Mouse (Mus musculus): ENCODE measurements around the gene Etfbkmt.

Gene Etfbkmt

DNA sequence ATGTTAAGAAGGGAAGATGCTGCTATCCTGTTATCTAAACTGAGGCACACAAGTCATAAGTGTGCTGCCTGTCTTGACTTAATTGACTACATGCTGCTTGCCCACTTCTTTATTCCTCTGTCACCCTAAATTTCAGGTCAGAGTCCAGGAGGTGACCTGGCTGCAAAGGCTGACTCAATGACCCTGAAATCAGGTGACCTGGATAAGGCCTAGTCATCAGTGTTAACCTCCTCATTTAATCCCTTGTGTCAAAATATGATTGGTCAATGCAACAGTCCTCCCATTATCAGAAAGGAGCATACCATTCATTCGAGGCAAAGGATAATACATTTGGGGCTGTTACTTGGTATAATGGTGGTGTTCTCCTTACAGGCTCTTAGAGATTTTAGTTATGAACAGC is at the start of gene Etfbkmt:
Etfbkmt (plus strand) TSS at position 379 of the 400 bp plus-strand sequence.
- in situ Hi-C loops (cut with MboI, MseI) = loop anchor here (5.0 kb wide), 1 partner anchor 238 kb away; no protein-coding TSS in a partner anchor

- in situ Hi-C loops (cut with MboI, MseI) = no loop called here
These were observed 47.2 kb upstream of the Etfbkmt start for GRCm38 (mm10) chr6:149092406-149092805.

DNA sequence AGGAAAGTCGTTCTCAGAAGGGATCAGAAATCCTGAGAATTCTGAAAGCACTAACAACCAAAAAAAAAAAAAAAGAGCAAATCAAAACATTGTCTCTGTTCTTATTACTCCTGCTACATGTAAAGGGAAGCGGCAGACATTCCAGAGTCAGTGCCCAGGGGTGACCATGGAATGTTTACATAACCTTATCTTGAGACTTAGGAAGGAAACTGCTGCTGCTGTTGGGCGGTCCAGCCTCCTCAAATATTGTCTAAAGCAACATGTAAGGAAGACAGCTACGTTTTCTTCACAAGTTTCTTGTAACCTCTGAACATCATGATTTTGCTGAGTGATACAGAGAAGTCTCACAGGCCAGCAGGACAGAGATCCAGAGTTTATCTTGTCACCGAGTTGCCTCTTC is 46.2 kb upstream of the Etfbkmt start:
- in situ Hi-C loops (cut with MboI, MseI) = no loop called here

GRCm38 (mm10) chr6:149094555-149094954 is 45.1 kb upstream of the Etfbkmt start:
- in situ Hi-C loops (cut with MboI, MseI) = no loop called here

- in situ Hi-C loops (cut with MboI, MseI) = no loop called here
These were observed 44.3 kb upstream of the Etfbkmt start for GRCm38 (mm10) chr6:149095389-149095788.

DNA sequence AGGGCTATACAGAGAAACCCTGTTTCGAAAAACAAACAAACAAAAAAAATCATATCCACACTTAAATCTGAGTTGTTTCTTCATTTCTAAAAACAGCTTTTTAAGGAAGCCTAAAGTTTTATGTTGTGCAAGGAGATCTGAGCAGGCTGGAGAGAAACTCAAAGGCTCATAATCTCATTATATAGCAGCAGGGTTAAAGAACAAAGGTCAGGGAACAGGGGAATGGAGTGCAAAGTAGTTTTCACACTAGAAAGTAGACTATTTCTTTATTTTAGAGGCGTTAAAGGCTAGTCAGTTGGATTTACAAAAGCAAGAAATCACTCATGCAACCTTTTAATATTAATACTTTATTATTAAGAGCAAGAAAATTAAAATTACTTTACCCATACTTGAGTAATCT is 43.4 kb upstream of the Etfbkmt start:
- in situ Hi-C loops (cut with MboI, MseI) = no loop called here

DNA sequence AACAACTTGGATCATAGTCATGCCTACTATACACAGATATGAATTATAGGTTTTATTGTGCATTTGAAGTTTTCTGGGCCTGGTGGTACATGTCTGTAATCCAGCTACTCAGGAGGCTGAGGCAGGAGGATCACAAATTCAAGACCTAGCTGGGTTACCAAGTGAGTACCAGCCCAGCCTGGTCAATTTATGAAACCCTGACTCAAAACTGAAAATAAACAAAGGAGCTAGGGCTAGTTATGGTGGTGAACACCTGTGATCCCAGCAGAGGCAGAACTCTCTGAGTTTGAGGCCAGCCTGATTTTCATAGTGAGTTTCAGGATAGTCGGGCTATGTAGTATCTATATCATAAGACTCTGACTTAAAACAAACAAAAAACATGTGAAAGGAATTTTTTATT is 42.4 kb upstream of the Etfbkmt start:
- in situ Hi-C loops (cut with MboI, MseI) = no loop called here

DNA sequence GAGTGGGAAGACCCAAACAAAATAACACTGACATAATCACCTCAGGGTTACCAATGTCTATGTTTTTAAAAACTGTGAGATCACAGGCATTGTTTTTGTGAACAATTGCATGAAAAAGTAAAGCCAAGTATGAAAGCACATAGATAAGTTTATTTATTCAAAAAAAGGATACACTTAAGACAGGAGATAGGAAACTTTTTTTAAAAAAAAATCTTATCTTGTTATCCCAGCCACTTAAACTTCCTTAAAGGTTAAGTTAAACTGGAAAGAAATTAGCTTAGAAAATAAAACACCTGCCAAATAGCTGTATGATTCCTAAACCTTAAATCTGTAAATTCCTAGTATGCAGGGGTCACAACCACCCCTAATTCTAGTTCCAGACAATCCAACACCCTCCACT is 40.7 kb upstream of the Etfbkmt start:
- in situ Hi-C loops (cut with MboI, MseI) = no loop called here

GRCm38 (mm10) chr6:149100174-149101075 is 39.2 kb upstream of the Etfbkmt start:
- in situ Hi-C loops (cut with MboI, MseI) = no loop called here

DNA sequence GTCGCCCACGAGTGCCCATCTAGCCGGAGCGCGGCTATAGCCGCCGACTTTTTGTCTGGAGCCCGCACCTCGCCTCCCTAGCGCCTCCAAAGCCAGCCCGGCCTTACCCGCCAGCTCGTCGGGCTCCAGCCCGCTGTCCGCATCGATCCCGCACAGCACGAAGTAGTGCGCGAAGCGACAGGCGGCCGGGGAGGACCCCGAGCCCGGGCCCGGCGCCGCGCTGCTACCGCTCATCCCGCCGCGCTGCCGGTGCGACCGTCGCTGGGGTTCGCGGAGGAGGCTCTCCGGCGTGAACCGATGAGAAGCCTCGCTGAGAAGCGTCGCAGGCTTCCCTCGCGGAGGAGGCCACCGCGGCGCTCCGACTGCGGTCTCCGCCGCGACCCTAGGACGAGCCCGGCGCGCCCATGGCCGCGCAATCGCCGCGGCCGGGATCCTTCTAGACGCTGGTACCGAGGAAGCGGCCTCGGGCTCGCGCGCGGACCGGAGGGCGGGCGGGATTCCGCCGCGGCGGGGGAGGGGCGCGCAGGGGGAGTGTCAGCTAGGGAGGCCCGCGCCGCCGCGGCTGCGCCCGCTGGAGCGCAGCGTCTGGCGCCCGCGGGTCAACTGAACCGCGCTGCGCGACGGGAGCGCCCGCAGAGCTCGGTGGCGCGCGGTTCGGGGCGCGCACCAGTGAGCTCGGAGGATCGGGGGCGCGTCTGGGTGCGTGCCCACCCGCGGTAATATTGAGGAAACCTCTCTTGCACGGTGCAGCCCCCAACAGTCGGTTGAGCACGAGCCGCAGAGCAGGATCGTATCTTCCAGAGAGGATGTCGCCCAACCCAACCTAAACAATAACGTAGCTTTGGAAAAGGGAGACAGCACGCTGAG is 38.3 kb upstream of the Etfbkmt start, which contains the start of gene Dennd5b:
Dennd5b (minus strand) TSS at position 605 of the 867 bp plus-strand sequence.
- in situ Hi-C loops (cut with MboI, MseI) = no loop called here

DNA sequence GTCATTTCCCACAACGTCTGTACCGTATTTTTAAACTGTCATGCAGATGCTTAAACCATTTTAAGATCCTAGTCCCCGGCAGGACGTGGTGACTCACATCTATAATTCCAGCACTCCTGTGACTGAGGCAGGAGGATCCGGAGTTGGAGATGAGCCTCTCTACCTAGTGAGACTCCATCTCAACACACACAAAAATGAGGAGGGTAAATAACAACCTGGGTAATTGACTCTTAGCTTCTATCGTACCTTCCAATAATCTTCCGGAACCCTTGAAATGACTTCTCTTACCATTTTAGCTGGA is 37.8 kb upstream of the Etfbkmt start:
- in situ Hi-C loops (cut with MboI, MseI) = no loop called here

DNA sequence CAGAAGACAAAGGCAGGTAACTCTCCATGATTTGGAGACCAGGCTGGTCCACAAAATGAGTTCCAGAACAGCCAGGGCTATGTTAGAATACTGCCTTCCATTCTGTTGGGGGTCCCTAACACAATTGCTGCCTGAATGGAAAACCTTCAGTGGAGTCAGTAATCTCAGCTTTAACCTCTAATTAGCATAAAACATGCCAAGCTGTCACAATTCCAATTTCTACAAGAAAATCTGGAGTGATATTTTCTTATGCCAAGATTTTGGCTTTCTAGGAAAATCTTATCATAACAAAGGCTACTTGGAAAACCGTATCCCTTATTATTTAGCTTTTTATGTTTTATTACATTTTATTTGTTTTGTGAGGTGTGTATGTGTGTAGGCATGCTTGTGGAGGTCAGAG is 36.2 kb upstream of the Etfbkmt start:
- in situ Hi-C loops (cut with MboI, MseI) = no loop called here

DNA sequence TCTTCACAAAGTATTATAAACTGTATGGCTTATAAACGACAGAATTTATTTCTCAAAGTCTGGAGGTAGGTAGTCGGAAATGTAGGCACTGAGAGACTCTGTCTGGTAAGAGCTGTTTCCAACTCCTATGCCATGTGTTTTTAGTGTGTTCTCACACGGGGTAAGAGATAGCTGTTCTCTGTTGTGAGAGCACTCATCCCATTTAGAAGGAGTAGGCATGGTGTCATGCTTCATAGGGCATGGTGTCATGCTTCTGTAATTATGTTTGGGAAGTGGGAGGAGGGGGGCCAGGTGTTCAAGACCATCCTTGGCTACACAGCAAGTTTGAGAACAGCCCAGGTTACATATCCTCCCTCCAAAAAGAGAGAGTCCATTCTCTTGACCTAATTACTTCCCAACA is 32.0 kb upstream of the Etfbkmt start:
- in situ Hi-C loops (cut with MboI, MseI) = loop anchor here (5.0 kb wide), 1 partner anchor 85 kb away; no protein-coding TSS in a partner anchor

GRCm38 (mm10) chr6:149108909-149109308 is 30.7 kb upstream of the Etfbkmt start:
- in situ Hi-C loops (cut with MboI, MseI) = loop anchor here (5.0 kb wide), 1 partner anchor 87 kb away; no protein-coding TSS in a partner anchor

DNA sequence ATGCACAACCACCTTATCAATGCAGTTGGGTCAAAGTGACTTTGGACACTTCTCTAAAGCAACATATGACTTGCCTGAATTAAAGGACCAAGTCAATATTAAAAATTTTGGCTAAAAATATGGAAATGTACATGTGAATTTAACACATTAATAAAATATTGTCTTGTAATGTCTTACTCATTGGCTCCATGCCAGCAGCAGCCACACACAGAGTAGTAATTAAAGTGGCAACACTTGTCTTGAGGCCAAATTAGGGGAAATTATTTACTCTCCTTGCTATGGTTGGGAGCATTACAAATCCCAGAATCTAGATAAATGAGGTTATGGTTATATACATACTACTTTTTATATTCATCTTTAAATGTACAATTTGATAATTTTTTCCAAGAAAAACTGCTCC is 22.7 kb upstream of the Etfbkmt start:
- in situ Hi-C loops (cut with MboI, MseI) = no loop called here

DNA sequence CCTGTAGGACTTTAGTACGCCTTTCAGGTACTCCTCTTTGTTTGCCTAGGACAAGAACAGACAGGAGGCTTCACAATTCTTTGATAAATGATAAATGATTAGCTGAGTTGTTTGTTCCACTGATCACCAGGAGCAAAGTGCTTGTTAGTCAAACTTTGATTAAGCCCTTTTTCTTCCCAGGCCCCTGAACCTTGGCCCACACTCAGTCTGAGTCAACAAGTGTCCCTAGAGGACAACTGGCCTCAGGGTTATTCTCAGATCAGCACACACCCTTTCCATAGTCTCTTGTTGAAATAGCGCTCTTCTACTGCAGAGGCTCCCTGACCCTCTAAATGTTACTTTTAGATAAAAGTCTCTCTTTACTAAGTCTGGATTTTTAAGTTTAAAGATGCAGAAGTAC is 20.7 kb upstream of the Etfbkmt start:
- in situ Hi-C loops (cut with MboI, MseI) = no loop called here

DNA sequence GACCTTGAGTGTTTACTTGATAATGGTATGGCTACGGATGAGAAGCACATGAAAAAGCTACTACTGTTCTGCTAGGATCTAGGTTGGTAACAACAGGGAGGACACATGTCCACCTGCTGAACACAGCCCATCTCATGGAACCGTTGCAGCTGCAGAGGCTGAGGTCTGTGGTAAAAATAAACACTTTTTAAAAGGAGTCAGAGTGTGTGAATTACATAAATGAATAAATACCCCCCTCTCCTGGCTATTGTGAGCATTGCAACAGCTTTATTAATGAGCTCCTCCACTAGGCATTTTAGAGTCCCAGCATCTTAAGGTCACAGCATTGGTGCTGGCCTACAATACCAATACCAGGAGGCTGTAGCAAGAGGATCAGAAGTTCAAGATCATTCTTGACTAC is 19.8 kb upstream of the Etfbkmt start:
- in situ Hi-C loops (cut with MboI, MseI) = loop anchor here (10.0 kb wide), 1 partner anchor 115 kb away; no protein-coding TSS in a partner anchor

- in situ Hi-C loops (cut with MboI, MseI) = loop anchor here (10.0 kb wide), 1 partner anchor 118 kb away; no protein-coding TSS in a partner anchor
These were observed 16.6 kb upstream of the Etfbkmt start for GRCm38 (mm10) chr6:149123042-149123441.

GRCm38 (mm10) chr6:149126675-149127074 is 13.0 kb upstream of the Etfbkmt start:
- in situ Hi-C loops (cut with MboI, MseI) = loop anchor here (10.0 kb wide), 1 partner anchor 122 kb away; no protein-coding TSS in a partner anchor

- in situ Hi-C loops (cut with MboI, MseI) = loop anchor here (10.0 kb wide), 1 partner anchor 125 kb away; no protein-coding TSS in a partner anchor
These were observed 9.8 kb upstream of the Etfbkmt start, which contains the start of gene Gm10203 for GRCm38 (mm10) chr6:149129870-149130269. Gene Gm10203, plus strand, starts transcription at chr6:149130170.

DNA sequence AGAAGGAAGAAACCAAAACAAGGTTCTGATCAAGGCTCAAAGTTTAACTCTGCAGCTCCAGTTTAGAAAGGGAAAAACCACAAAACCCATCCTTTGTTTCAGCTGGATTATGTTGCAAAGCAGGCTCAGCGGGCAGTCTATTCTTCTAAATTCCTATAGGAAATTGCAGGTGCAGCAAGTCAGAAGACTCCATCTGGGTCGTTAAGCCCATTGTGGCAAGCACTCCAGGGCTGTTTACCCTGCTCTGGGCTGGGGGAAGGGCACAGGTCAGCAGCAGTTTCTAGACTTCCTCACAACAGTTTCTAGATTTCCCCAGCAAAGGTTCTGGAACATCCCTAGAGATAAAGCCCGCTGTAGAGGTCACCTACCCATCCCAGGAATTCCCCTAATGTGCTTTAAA is 8.5 kb upstream of the Etfbkmt start:
- in situ Hi-C loops (cut with MboI, MseI) = no loop called here
